Mouse (Mus musculus) midbrain, postnatal 0 days (tissue): ENCODE results near the gene Zmym4. TPM values are rescaled to one million over a fixed set of nuclear protein-coding genes. Genes with fewer than 3 reads are reported as not detected.

ENCODE experiments used
- ATAC-seq: fragments of 200-750 bp; cut with Nextera tagmentation; 2 replicates; pipeline ENCODE4 v1.8.0; 2017; ENCODE audit warnings: moderate number of reproducible peaks, mild to moderate bottlenecking, moderate TSS enrichment, moderate library complexity; ENCODE audit not compliant: low FRiP score
- DNase-seq: peaks from one replicate; pipeline ENCODE4 v3.0.0-alpha.2; 2015; ENCODE audit warnings: low spot score
- H3K27ac ChIP-seq: fragments of 300-500 bp; sonication (generic); 2 replicates; pipeline ENCODE4 v1.5.1; 2014; ENCODE audit warnings: low read depth, mild to moderate bottlenecking, low read length, mixed read lengths
- H3K27me3 ChIP-seq: fragments of 300-500 bp; sonication (generic); 2 replicates; pipeline ENCODE4 v1.6.1; 2014; ENCODE audit warnings: low read length, control low read depth, mixed read lengths; ENCODE audit not compliant: insufficient read depth
- H3K36me3 ChIP-seq: fragments of 300-500 bp; sonication (generic); 2 replicates; pipeline ENCODE4 v1.6.1; 2014; ENCODE audit warnings: low read length, control low read depth, mixed read lengths; ENCODE audit not compliant: insufficient read depth
- H3K4me1 ChIP-seq: fragments of 300-500 bp; sonication (generic); 2 replicates; pipeline ENCODE4 v1.6.1; 2014; ENCODE audit warnings: mild to moderate bottlenecking, control low read depth, antibody characterized with exemption, low read length, mixed read lengths; ENCODE audit not compliant: insufficient read depth
- H3K4me2 ChIP-seq: fragments of 300-500 bp; sonication (generic); 2 replicates; pipeline ENCODE4 v1.6.1; 2014; ENCODE audit warnings: low read depth, mild to moderate bottlenecking, low read length, mixed read lengths; ENCODE audit not compliant: poor library complexity, severe bottlenecking
- H3K4me3 ChIP-seq: fragments of 300-500 bp; sonication (generic); 2 replicates; pipeline ENCODE4 v1.5.1; 2014; ENCODE audit warnings: low read depth, mild to moderate bottlenecking, low read length, moderate library complexity
- H3K9ac ChIP-seq: fragments of 300-500 bp; sonication (generic); replicated peaks from 2 replicates; pipeline ENCODE4 v1.6.1; 2014; ENCODE audit warnings: mild to moderate bottlenecking, low read length, moderate library complexity, mixed read lengths; ENCODE audit not compliant: poor library complexity, severe bottlenecking
- H3K9me3 ChIP-seq: fragments of 300-500 bp; sonication (generic); 2 replicates; pipeline ENCODE4 v1.6.1; 2016; ENCODE audit warnings: low read length, control low read depth
- CTCF ChIP-seq: IDR thresholded peaks from 2 replicates; pipeline ENCODE4 v1.5.1; 2016; ENCODE audit warnings: antibody characterized with exemption, mild to moderate bottlenecking
- WGBS: fragments of 180-500 bp; shearing (Covaris S2); extraction: QIAGEN DNeasy Blood & Tissue Kit; methylation state at CpG from one replicate; pipeline ENCODE4 v1.1.7; 2014; 5-methylcytosine and 5-hydroxymethylcytosine counted together
- polyA plus RNA-seq: library from polyadenylated mRNA; unstranded; fragments of >200 nt; fragmentation: Nextera tagmentation; extraction: Ambion mirVana; gene quantifications from 2 replicates; pipeline ENCODE4 v1.2.1, GENCODE M21; 2015
- total RNA-seq: library from RNA; depleted of rRNA; stranded (reverse); fragments of >200 nt; gene quantifications from 2 replicates; pipeline ENCODE4 v1.2.3, GENCODE M21; 2014

Zmym4 gene
- total and polyA plus RNA-seq, 2 experiments from 2014 or later: 22.3 to 56.0 TPM

GRCm38 (mm10) chr4:126860268-126860986 is 107.5 kb downstream of the Zmym4 start:
- H3K27ac ChIP-seq: no peak overlapping the region
- no peaks in the 10 kb centered on the region for H3K4me1 ChIP-seq
- ATAC-seq: no peak
- no peaks in the 10 kb centered on the region for H3K9me3 ChIP-seq
- no peaks in the 10 kb centered on the region for H3K27me3 ChIP-seq
- H3K4me2 ChIP-seq: no peak overlapping the region
- H3K9ac ChIP-seq: no peak overlapping the region
- no peak for DNase-seq
- no peak for TF ChIP-seq CTCF
- H3K4me3 ChIP-seq: no peak overlapping the region
- peaks cover 17% of the 10 kb centered on the region for H3K36me3 ChIP-seq
- WGBS: 86% methylated on average over 9 of the region's 9 CpGs

- H3K4me2 ChIP-seq: no peak overlapping the region
- H3K9ac ChIP-seq: no peak overlapping the region
- H3K4me1 ChIP-seq: no peaks in the 10 kb centered on the region
- WGBS: 68% methylated on average over 11 of the region's 11 CpGs
- H3K4me3 ChIP-seq: no peak overlapping the region
- ATAC-seq: no peak
- H3K27ac ChIP-seq: no peak overlapping the region
- peaks cover 32% of the 10 kb centered on the region for H3K36me3 ChIP-seq
- no peak for TF ChIP-seq CTCF
- H3K27me3 ChIP-seq: no peaks in the 10 kb centered on the region
- no peak for DNase-seq
- H3K9me3 ChIP-seq: no peaks in the 10 kb centered on the region
These were observed 115.0 kb downstream of the Zmym4 start for GRCm38 (mm10) chr4:126852971-126853370.

- 65% methylated on average over 4 of the region's 4 CpGs for WGBS
- H3K4me2 ChIP-seq: no peak overlapping the region
- H3K4me3 ChIP-seq: no peak overlapping the region
- peaks cover 49% of the 10 kb centered on the region for H3K36me3 ChIP-seq
- no peaks in the 10 kb centered on the region for H3K4me1 ChIP-seq
- H3K27me3 ChIP-seq: no peaks in the 10 kb centered on the region
- no peak for DNase-seq
- H3K9me3 ChIP-seq: no peaks in the 10 kb centered on the region
- H3K27ac ChIP-seq: no peak overlapping the region
- ATAC-seq: no peak
- no peak overlapping the region for H3K9ac ChIP-seq
- no peak for TF ChIP-seq CTCF
These were observed 117.2 kb downstream of the Zmym4 start for GRCm38 (mm10) chr4:126850778-126851080.

- Histone ChIP-seq H3K4me2 (no peak overlapping the region), H3K27me3 (no peaks in the 10 kb centered on the region), H3K27ac (no peak overlapping the region), H3K9me3 (no peaks in the 10 kb centered on the region), H3K9ac (no peak overlapping the region), H3K4me3 (no peak overlapping the region), H3K36me3 (peaks cover 50% of the 10 kb centered on the region), H3K4me1 (no peaks in the 10 kb centered on the region)
- TF ChIP-seq CTCF: no peak
- no peak for DNase-seq
- ATAC-seq: no peak
- 78% methylated on average over 7 of the region's 7 CpGs for WGBS
These were observed 117.7 kb downstream of the Zmym4 start for GRCm38 (mm10) chr4:126850019-126850777.

- no peak overlapping the region for H3K4me2 ChIP-seq
- H3K9me3 ChIP-seq: no peaks in the 10 kb centered on the region
- 64% methylated on average over 7 of the region's 7 CpGs for WGBS
- ATAC-seq (no peak), DNase-seq (no peak)
- no peak overlapping the region for H3K4me3 ChIP-seq
- H3K4me1 ChIP-seq: no peaks in the 10 kb centered on the region
- H3K36me3 ChIP-seq: peaks cover 57% of the 10 kb centered on the region
- no peak for TF ChIP-seq CTCF
- H3K27ac ChIP-seq: no peak overlapping the region
- H3K27me3 ChIP-seq: no peaks in the 10 kb centered on the region
- no peak overlapping the region for H3K9ac ChIP-seq
These were observed 121.0 kb downstream of the Zmym4 start for GRCm38 (mm10) chr4:126846971-126847370.

- peaks cover 57% of the 10 kb centered on the region for H3K36me3 ChIP-seq
- WGBS: 77% methylated on average over 4 of the region's 4 CpGs
- no peak overlapping the region for H3K9ac ChIP-seq
- no peaks in the 10 kb centered on the region for H3K9me3 ChIP-seq
- no peak overlapping the region for H3K4me3 ChIP-seq
- ATAC-seq: no peak
- no peak for DNase-seq
- no peak overlapping the region for H3K27ac ChIP-seq
- H3K4me1 ChIP-seq: no peaks in the 10 kb centered on the region
- H3K27me3 ChIP-seq: no peaks in the 10 kb centered on the region
- no peak for TF ChIP-seq CTCF
- H3K4me2 ChIP-seq: no peak overlapping the region
These were observed 122.3 kb downstream of the Zmym4 start for GRCm38 (mm10) chr4:126845664-126846063.
